Mouse (Mus musculus): ENCODE measurements around the gene Zcchc9.
"Not testable (repeated sequence)": the region's sequence is repeated elsewhere in the genome, so short reads cannot be mapped to it uniquely, and the experiment has no call there.

Gene Zcchc9

GRCm38 (mm10) chr13:91807155-91807839 is at the start of gene Zcchc9:
Gene Zcchc9, minus strand, starts transcription at chr13:91807705.
- DNase-seq, result peak; percentile 90 to 93

DNA sequence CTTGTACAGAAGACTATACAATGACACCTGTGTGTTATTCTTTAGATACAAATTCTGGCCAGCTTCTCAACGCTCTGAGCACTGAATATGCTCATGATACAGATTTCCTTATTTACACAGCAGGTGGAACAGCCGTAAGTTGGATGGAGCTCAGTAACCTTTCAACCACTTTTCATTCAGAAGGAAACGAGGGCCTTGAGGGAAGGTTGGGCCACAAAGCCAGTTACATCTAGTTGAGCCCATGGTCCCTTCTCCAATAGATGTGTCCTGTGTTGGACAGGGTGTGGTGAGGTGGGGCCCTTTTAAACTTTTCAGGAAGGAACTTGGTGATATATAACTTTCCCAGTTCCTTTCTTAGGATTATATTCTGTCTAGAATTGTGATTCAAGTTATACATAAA is 46.9 kb upstream of the Zcchc9 start:
- no peak for DNase-seq

GRCm38 (mm10) chr13:91827876-91828275 is 20.4 kb upstream of the Zcchc9 start:
- no peak for DNase-seq

DNA sequence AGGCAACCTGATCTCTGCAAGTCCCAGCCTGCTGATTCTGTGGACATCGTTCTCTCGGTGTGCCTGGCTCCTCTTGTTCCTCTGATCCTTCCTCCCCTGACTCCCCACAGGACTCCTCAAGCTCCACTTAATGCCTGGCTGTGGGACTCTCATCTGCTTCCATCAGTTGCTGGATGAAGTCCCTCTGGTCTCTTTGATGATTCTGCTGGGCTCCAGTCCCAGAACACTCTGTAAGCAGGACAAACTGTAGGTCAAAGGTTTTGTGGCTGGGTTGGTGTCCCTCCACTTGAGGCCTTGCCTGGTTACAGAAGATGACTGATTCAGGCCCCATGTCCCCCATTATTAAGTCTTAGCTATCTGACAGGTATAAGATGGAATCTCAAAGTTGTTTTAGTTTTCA is 18.6 kb upstream of the Zcchc9 start:
- DNase-seq, result no peak

DNA sequence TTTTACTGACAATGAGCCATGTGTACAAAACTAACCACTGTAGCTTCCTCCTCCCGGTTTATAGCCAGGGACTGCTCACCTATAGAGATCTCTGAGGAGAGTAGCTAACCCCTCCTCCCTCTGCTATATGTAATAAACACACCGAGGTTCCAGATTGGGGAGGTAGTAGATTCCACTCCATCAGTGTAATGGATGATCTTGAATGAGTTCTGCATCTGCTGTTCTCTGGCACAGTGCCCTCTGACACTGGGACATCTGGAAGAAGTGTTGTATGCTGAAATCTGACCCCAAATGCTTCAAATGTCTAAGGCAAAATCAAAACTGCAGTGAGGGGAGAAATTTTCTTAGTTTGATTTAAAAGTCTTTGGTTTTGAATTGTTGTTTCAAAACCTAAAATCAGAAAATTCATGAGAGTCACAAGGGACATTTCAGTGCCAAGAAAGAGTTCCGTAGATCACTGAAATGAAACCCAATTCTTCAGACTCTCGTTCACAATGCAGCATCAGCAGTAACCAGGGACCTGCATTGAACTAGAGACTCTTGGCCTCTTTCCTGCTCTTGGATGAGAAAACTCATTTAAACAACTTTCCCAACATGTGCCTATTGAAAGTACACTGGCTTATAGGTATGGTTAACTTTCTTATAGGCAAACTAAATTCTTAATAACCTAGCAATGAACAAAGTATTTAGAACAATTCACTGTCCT is 17.5 kb upstream of the Zcchc9 start:
- DNase-seq, result no peak

GRCm38 (mm10) chr13:91823735-91824134 is 16.2 kb upstream of the Zcchc9 start:
- no peak for DNase-seq

GRCm38 (mm10) chr13:91814670-91815069 is 7.2 kb upstream of the Zcchc9 start:
- no peak for DNase-seq

- DNase-seq, result no peak
These were observed 2.0 kb upstream of the Zcchc9 start for GRCm38 (mm10) chr13:91809476-91809875.

- DNase-seq, result peak; percentile 20 to 25
These were observed 520 bp upstream of the Zcchc9 start for GRCm38 (mm10) chr13:91807874-91808575.

GRCm38 (mm10) chr13:91801726-91802125 is 5.8 kb downstream of the Zcchc9 start:
- DNase-seq, result no peak

GRCm38 (mm10) chr13:91797442-91797841 is 10.1 kb downstream of the Zcchc9 start:
- no peak for DNase-seq

GRCm38 (mm10) chr13:91796916-91797315 is 10.6 kb downstream of the Zcchc9 start:
- no peak for DNase-seq

- no peak for DNase-seq
These were observed 11.5 kb downstream of the Zcchc9 start for GRCm38 (mm10) chr13:91796003-91796402.

GRCm38 (mm10) chr13:91795593-91795992 is 11.9 kb downstream of the Zcchc9 start:
- DNase-seq, result no peak

- no peak for DNase-seq
These were observed 12.5 kb downstream of the Zcchc9 start for GRCm38 (mm10) chr13:91794926-91795436.

GRCm38 (mm10) chr13:91792035-91792434 is 15.5 kb downstream of the Zcchc9 start:
- no peak for DNase-seq

GRCm38 (mm10) chr13:91779892-91780291 is 27.6 kb downstream of the Zcchc9 start:
- no peak for DNase-seq

DNA sequence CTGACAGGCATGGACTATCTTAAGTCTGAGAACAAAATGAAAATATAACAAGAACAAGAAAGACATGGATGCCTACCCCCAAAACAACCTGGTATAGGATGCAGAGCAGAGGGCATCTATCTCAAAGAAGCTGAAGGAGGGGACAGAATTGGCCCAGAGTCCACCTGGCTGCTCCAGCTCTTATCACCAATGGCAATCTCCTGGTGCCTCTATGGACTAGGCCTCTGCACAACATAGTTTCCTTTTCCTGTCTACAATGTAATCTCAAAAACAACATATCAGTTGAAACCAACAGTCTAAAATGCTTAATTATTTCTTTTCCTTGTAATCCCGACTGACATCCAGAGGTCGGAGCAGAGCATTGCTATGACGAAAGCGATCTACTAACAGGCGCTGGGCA is 29.4 kb downstream of the Zcchc9 start:
- DNase-seq, result no peak

GRCm38 (mm10) chr13:91768683-91769651 is 38.5 kb downstream of the Zcchc9 start:
- no peak for DNase-seq

DNA sequence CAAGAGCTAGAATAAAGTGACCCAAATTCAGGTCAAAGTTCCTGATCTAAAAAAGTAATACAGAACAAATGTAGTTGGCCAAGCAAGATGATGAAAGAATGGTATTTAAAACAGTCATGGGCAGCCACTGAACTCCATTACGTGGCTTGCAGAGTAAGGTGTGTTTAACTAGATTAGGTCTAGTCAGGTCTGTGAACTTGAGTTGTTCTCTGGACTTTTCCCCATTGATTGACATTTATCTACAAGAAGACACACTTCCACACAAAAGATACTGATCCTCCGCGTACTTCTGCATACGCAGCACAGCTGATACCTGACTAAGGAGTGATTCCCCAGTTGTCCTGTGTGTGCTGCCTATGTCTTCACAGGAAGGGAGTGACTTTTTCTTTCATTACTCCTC is 41.9 kb downstream of the Zcchc9 start:
- no peak for DNase-seq

GRCm38 (mm10) chr13:91763654-91764053 is 43.9 kb downstream of the Zcchc9 start:
- not testable (repeated sequence) for DNase-seq

Measured in cerebellum, postnatal 36 days (tissue).